Mouse (Mus musculus): ENCODE results near the gene Ptbp3. TPM values are rescaled to one million over a fixed set of nuclear protein-coding genes. Genes with fewer than 3 reads are reported as not detected.

Ptbp3 gene
- polyA plus RNA-seq, 1 experiment from 2014 or later: 55.5 TPM

Other genes with a start within 250 kb of the Ptbp3 start
- gene Susd1, start 110.7 kb downstream of the Ptbp3 start, polyA plus RNA-seq (2015; fragmentation: Nextera tagmentation; extraction: Ambion mirVana): 8.6 and 9.9 TPM in 2 replicates
- gene Hsdl2, start 32.2 kb upstream of the Ptbp3 start, polyA plus RNA-seq (2015; fragmentation: Nextera tagmentation; extraction: Ambion mirVana): 23.8 and 26.3 TPM in 2 replicates
- gene E130308A19Rik, start 76.8 kb upstream of the Ptbp3 start, polyA plus RNA-seq (2015; fragmentation: Nextera tagmentation; extraction: Ambion mirVana): 20.9 and 21.1 TPM in 2 replicates